Mouse (Mus musculus): ENCODE results near the gene Ube4a. TPM values are rescaled to one million over a fixed set of nuclear protein-coding genes. Genes with fewer than 3 reads are reported as not detected.

Gene Ube4a
- 14.1 and 14.8 TPM in 2 replicates for polyA plus RNA-seq (2015; fragmentation: Nextera tagmentation; extraction: Ambion mirVana)

GRCm38 (mm10) chr9:44965126-44965832, at the start of gene Ube4a:
Gene Ube4a (minus strand): TSS chr9:44965600.

GRCm38 (mm10) chr9:45009180-45010078, 44.0 kb upstream of the Ube4a start, which contains the start of gene Cd3e:
Gene Cd3e (minus strand): TSS chr9:45009627.

GRCm38 (mm10) chr9:44981676-44982075, 16.3 kb upstream of the Ube4a start, which contains the start of gene Cd3d:
Gene Cd3d (plus strand): TSS chr9:44981786.

GRCm38 (mm10) chr9:44980242-44980641, 14.8 kb upstream of the Ube4a start, which contains the start of gene Cd3g:
Gene Cd3g (minus strand): TSS chr9:44980431.

GRCm38 (mm10) chr9:44920374-44921122, 44.9 kb downstream of the Ube4a start, which contains the start of gene Atp5l:
Gene Atp5l (minus strand): TSS chr9:44920742.

GRCm38 (mm10) chr9:44881221-44881871, 84.1 kb downstream of the Ube4a start, which contains the start of gene Kmt2a:
Gene Kmt2a (minus strand): TSS chr9:44881296.

Other genes with a start within 250 kb of the Ube4a start
- 22.6 and 23.0 TPM in 2 replicates for gene Phldb1, start 230.4 kb downstream of the Ube4a start, polyA plus RNA-seq (2015; fragmentation: Nextera tagmentation; extraction: Ambion mirVana)
- 114 and 138 TPM in 2 replicates for gene Arcn1, start 197.8 kb downstream of the Ube4a start, polyA plus RNA-seq (2015; fragmentation: Nextera tagmentation; extraction: Ambion mirVana)
- 52.6 and 52.9 TPM in 2 replicates for gene Ift46, start 197.7 kb downstream of the Ube4a start, polyA plus RNA-seq (2015; fragmentation: Nextera tagmentation; extraction: Ambion mirVana)
- 0.83 and 1.4 TPM in 2 replicates for gene Tmem25, start 166.3 kb downstream of the Ube4a start, polyA plus RNA-seq (2015; fragmentation: Nextera tagmentation; extraction: Ambion mirVana)
- gene Ttc36, start 162.5 kb downstream of the Ube4a start, polyA plus RNA-seq (2015; fragmentation: Nextera tagmentation; extraction: Ambion mirVana): 0.82 and 2.0 TPM in 2 replicates
- gene Kmt2a, start 84.3 kb downstream of the Ube4a start, polyA plus RNA-seq (2015; fragmentation: Nextera tagmentation; extraction: Ambion mirVana): 5.4 and 6.0 TPM in 2 replicates
- 960 and 1,026 TPM in 2 replicates for gene Atp5l, start 44.9 kb downstream of the Ube4a start, polyA plus RNA-seq (2015; fragmentation: Nextera tagmentation; extraction: Ambion mirVana)
- gene Cd3g, start 14.8 kb upstream of the Ube4a start, polyA plus RNA-seq (2015; fragmentation: Nextera tagmentation; extraction: Ambion mirVana): not detected in 2 replicates
- not detected in 2 replicates for gene Cd3d, start 16.2 kb upstream of the Ube4a start, polyA plus RNA-seq (2015; fragmentation: Nextera tagmentation; extraction: Ambion mirVana)
- not detected in 2 replicates for gene Cd3e, start 44.0 kb upstream of the Ube4a start, polyA plus RNA-seq (2015; fragmentation: Nextera tagmentation; extraction: Ambion mirVana)
- gene Mpzl2, start 74.2 kb upstream of the Ube4a start, polyA plus RNA-seq (2015; fragmentation: Nextera tagmentation; extraction: Ambion mirVana): 28.8 and 36.6 TPM in 2 replicates
- 17.3 and 22.1 TPM in 2 replicates for gene Mpzl3, start 89.6 kb upstream of the Ube4a start, polyA plus RNA-seq (2015; fragmentation: Nextera tagmentation; extraction: Ambion mirVana)
- gene Jaml, start 113.6 kb upstream of the Ube4a start, polyA plus RNA-seq (2015; fragmentation: Nextera tagmentation; extraction: Ambion mirVana): 0.10 and 0.18 TPM in 2 replicates
- 0.29 and 0.36 TPM in 2 replicates for gene Scn2b, start 152.2 kb upstream of the Ube4a start, polyA plus RNA-seq (2015; fragmentation: Nextera tagmentation; extraction: Ambion mirVana)
- gene Scn4b, start 172.8 kb upstream of the Ube4a start, polyA plus RNA-seq (2015; fragmentation: Nextera tagmentation; extraction: Ambion mirVana): 0.04 and 0.05 TPM in 2 replicates
- 0.07 and 0.08 TPM in 2 replicates for gene BC049352, start 216.4 kb upstream of the Ube4a start, polyA plus RNA-seq (2015; fragmentation: Nextera tagmentation; extraction: Ambion mirVana)
- gene Tmprss4, start 238.5 kb upstream of the Ube4a start, polyA plus RNA-seq (2015; fragmentation: Nextera tagmentation; extraction: Ambion mirVana): 1.6 TPM in 2 replicates